Mouse (Mus musculus) ES-Bruce4 (cell line): ENCODE measurements around the gene Ppp1r11. TPM values are rescaled to one million over a fixed set of nuclear protein-coding genes. Genes with fewer than 3 reads are reported as not detected.
A peak's percentile ranks its signal among the peaks of the same experiment; 100 is the strongest.
"Not testable (repeated sequence)": the region's sequence is repeated elsewhere in the genome, so short reads cannot be mapped to it uniquely, and the experiment has no call there.

Source experiments
- H3K27ac ChIP-seq: 2 replicates; pipeline ENCODE4 v1.5.1; 2012; ENCODE audit warnings: low read length, inconsistent platforms; ENCODE audit not compliant: insufficient read depth
- H3K27me3 ChIP-seq: 2 replicates; pipeline ENCODE4 v1.6.1; 2012; ENCODE audit warnings: mild to moderate bottlenecking, low read length, inconsistent platforms; ENCODE audit not compliant: control insufficient read depth, poor library complexity, insufficient read depth, severe bottlenecking
- H3K36me3 ChIP-seq: 2 replicates; pipeline ENCODE4 v1.6.1; 2012; ENCODE audit warnings: inconsistent platforms, mild to moderate bottlenecking, low read length, moderate library complexity; ENCODE audit not compliant: control insufficient read depth, poor library complexity, insufficient read depth, severe bottlenecking
- H3K4me1 ChIP-seq: one replicate; pipeline ENCODE4 v1.8.1; 2011; ENCODE audit warnings: low read length; ENCODE audit not compliant: control insufficient read depth, insufficient read depth
- H3K4me3 ChIP-seq: 2 replicates; pipeline ENCODE4 v1.5.1; 2011; ENCODE audit warnings: low read depth, mild to moderate bottlenecking, low read length
- H3K9ac ChIP-seq: 2 replicates; pipeline ENCODE4 v1.6.1; 2012; ENCODE audit warnings: low read depth, mild to moderate bottlenecking, inconsistent platforms; ENCODE audit not compliant: poor library complexity, severe bottlenecking
- H3K9me3 ChIP-seq: replicated peaks from 2 replicates; pipeline ENCODE4 v1.6.1; 2012; ENCODE audit warnings: mild to moderate bottlenecking, low read length, inconsistent platforms; ENCODE audit not compliant: control insufficient read depth, poor library complexity, insufficient read depth, severe bottlenecking
- CTCF ChIP-seq: IDR thresholded peaks from one replicate; pipeline ENCODE4 v1.8.1; 2011; ENCODE audit warnings: low read depth, low read length
- EP300 ChIP-seq: IDR thresholded peaks from 2 replicates; pipeline ENCODE4 v1.6.1; 2011; ENCODE audit warnings: low read depth, low read length; ENCODE audit not compliant: insufficient read depth
- POLR2A ChIP-seq: IDR thresholded peaks from one replicate; pipeline ENCODE4 v1.8.1; 2011; ENCODE audit warnings: low read length; ENCODE audit not compliant: insufficient read depth
- polyA plus RNA-seq: library from polyadenylated mRNA; stranded (reverse); fragments of >200 nt; gene quantifications from 2 replicates; pipeline ENCODE4 v1.2.4, GENCODE M21; 2011; ENCODE audit warnings: low read depth; ENCODE audit not compliant: missing spikeins, insufficient read depth, insufficient read length

Ppp1r11 gene
- polyA plus RNA-seq, 1 experiment, result 67.3 TPM

GRCm38 (mm10) chr17:36993770-36994325 lies 42.3 kb upstream of the Ppp1r11 start:
- Histone ChIP-seq H3K36me3 (no peaks in the 10 kb centered on the region), H3K27me3 (no peaks in the 10 kb centered on the region), H3K27ac (peak overlapping the region; percentile 100), H3K4me3 (no peak overlapping the region), H3K9ac (peak overlapping the region; percentile 65), H3K9me3 (no peaks in the 10 kb centered on the region), H3K4me1 (peaks cover 4% of the 10 kb centered on the region)
- no peak for TF ChIP-seq EP300
- no peak for TF ChIP-seq CTCF
- TF ChIP-seq POLR2A, result no peak

- no peaks in the 10 kb centered on the region for H3K36me3 ChIP-seq
- H3K27ac ChIP-seq, result peak overlapping the region; percentile 64
- H3K9me3 ChIP-seq, result no peaks in the 10 kb centered on the region
- no peak overlapping the region for H3K4me3 ChIP-seq
- H3K27me3 ChIP-seq, result no peaks in the 10 kb centered on the region
- H3K4me1 ChIP-seq, result peaks cover 4% of the 10 kb centered on the region
- peak overlapping the region; percentile 27; the same call in 1 of the 2 replicates for H3K9ac ChIP-seq
- TF ChIP-seq CTCF, result no peak
Observed at GRCm38 (mm10) chr17:36992336-36993104, 41.0 kb upstream of the Ppp1r11 start.

GRCm38 (mm10) chr17:36990630-36991029 lies 39.1 kb upstream of the Ppp1r11 start:
- H3K4me1 ChIP-seq, H3K4me3 ChIP-seq, H3K36me3 ChIP-seq, H3K27me3 ChIP-seq, H3K9ac ChIP-seq, H3K9me3 ChIP-seq: not testable (repeated sequence)
- peak overlapping the region; percentile 26; the same call in 1 of the 2 replicates for H3K27ac ChIP-seq

- H3K27ac ChIP-seq, result peak within 1 kb of the TSS; percentile 64
- H3K9ac ChIP-seq, result peak within 1 kb of the TSS; percentile 60
- no peaks in the 10 kb centered on the region for H3K9me3 ChIP-seq
- H3K4me3 ChIP-seq, result peak within 1 kb of the TSS; percentile 76
- no peaks in the 10 kb centered on the region for H3K36me3 ChIP-seq
- no peak for TF ChIP-seq EP300
- no peaks in the 10 kb centered on the region for H3K27me3 ChIP-seq
- peaks cover 5% of the 10 kb centered on the region for H3K4me1 ChIP-seq
Observed at GRCm38 (mm10) chr17:36989437-36989836, 37.9 kb upstream of the Ppp1r11 start, which contains the start of gene H2-M5. Gene H2-M5, minus strand, starts transcription at chr17:36989537.

- peaks cover 5% of the 10 kb centered on the region for H3K4me1 ChIP-seq
- no peaks in the 10 kb centered on the region for H3K9me3 ChIP-seq
- H3K36me3 ChIP-seq, result no peaks in the 10 kb centered on the region
- no peaks in the 10 kb centered on the region for H3K27me3 ChIP-seq
- H3K9ac ChIP-seq, result peak overlapping the region; percentile 60
- peak overlapping the region; percentile 76 for H3K4me3 ChIP-seq
- peak overlapping the region; percentile 64 for H3K27ac ChIP-seq
- TF ChIP-seq CTCF (no peak), EP300 (no peak), POLR2A (no peak)
Observed at GRCm38 (mm10) chr17:36988475-36988874, 36.9 kb upstream of the Ppp1r11 start.

GRCm38 (mm10) chr17:36982253-36983155 lies 31.0 kb upstream of the Ppp1r11 start:
- Histone ChIP-seq H3K27me3 (no peaks in the 10 kb centered on the region), H3K36me3 (no peaks in the 10 kb centered on the region; the same call in 1 of the 2 replicates), H3K9ac (peak overlapping the region; percentile 40; the same call in 1 of the 2 replicates), H3K27ac (peak overlapping the region; percentile 99), H3K9me3 (no peaks in the 10 kb centered on the region), H3K4me1 (peaks cover 14% of the 10 kb centered on the region), H3K4me3 (0 out of 2 replicates have a peak overlapping the region, but pooled peaks have one; percentile 25)
- no peak for TF ChIP-seq CTCF
- TF ChIP-seq EP300, result peak; percentile 65
- no peak for TF ChIP-seq POLR2A
